Mouse (Mus musculus): ENCODE measurements around the gene Mmp7. TPM values are rescaled to one million over a fixed set of nuclear protein-coding genes. Genes with fewer than 3 reads are reported as not detected.

The Mmp7 gene
- polyA plus RNA-seq, 1 experiment from 2014 or later = not detected

GRCm38 (mm10) chr9:7714908-7715175 lies 23.0 kb downstream of the Mmp7 start:
- TF ChIP-seq EP300 (IDR thresholded peaks at IDR 0.05) (no peak), CTCF (IDR thresholded peaks at IDR 0.05) (no peak)
- 91% methylated on average over 1 of the region's 2 CpGs for WGBS

DNA sequence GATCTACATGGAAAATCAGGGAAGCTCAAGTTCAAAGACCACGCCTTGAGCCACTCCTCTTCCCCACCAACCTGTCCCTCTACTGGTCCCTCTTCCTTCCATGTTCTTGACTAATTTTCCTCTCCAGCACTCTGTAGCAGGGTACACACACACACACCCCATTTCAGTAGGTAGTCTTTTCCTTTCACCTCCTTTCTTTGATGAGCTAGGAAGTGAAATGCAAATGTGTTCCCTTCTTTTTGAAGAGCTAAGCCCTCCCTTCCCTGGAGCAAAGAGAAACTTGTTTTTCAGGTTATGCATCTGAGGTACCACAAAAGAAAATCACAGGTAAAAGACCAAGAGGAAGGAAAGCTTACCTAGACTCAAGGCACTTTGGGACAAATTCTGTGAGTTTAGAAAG lies 29.7 kb downstream of the Mmp7 start:
- WGBS = 94% methylated on average over 1 of the region's 1 CpGs
- Histone ChIP-seq H3K36me3 (ENCODE audit: insufficient read depth, low read length) (no peaks in the 10 kb centered on the region), H3K9me3 (ENCODE audit: low read length) (no peaks in the 10 kb centered on the region), H3K27me3 (replicated peaks; ENCODE audit: insufficient read depth, low read length) (no peaks in the 10 kb centered on the region), H3K27ac (ENCODE audit: low read length) (no peak overlapping the region), H3K4me1 (ENCODE audit: insufficient read depth, low read depth, low read length) (no peaks in the 10 kb centered on the region), H3K4me3 (ENCODE audit: low read depth, low read length) (no peak overlapping the region), H3K4me2 (replicated peaks; ENCODE audit: low read depth, low read length) (no peak overlapping the region), H3K9ac (replicated peaks; ENCODE audit: low read depth) (no peak overlapping the region)
- peak; percentile 9 for DNase-seq (ENCODE audit: low spot score)
- TF ChIP-seq EP300 (IDR thresholded peaks at IDR 0.05) (no peak), CTCF (IDR thresholded peaks at IDR 0.05) (no peak)
- no peak for ATAC-seq

More at GRCm38 (mm10) chr9:7714908-7715175, 23.0 kb downstream of the Mmp7 start:
- Histone ChIP-seq H3K36me3 (ENCODE audit: insufficient read depth, low read length) (no peaks in the 10 kb centered on the region), H3K4me3 (ENCODE audit: low read depth, low read length) (no peak overlapping the region), H3K9ac (replicated peaks; ENCODE audit: low read depth) (no peak overlapping the region), H3K9me3 (ENCODE audit: low read length) (no peaks in the 10 kb centered on the region), H3K27me3 (replicated peaks; ENCODE audit: insufficient read depth, low read length) (no peaks in the 10 kb centered on the region), H3K4me2 (replicated peaks; ENCODE audit: low read depth, low read length) (no peak overlapping the region), H3K27ac (ENCODE audit: low read length) (no peak overlapping the region), H3K4me1 (ENCODE audit: insufficient read depth, low read depth, low read length) (no peaks in the 10 kb centered on the region)
- DNase-seq (ENCODE audit: low spot score) (no peak), ATAC-seq (no peak)

DNA sequence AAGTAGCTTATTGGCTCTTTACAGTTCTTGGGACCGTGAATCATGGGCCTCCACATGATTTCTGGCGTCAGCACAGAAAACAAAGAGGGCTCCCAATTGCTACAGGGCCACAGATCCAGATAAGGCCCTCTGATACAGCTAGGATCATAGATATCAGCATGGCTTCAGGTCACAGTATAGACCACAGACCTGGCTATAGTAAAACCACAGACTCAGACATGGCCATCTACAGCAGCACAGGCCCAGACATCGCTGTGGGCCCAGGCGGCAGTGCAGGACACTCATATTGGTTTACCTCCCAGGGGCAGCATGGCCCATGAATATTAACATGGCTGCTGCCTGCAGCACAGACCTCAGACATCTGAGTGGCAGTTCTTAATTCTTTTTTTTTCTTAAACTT lies 37.1 kb downstream of the Mmp7 start:
- 72% methylated on average over 4 of the region's 4 CpGs for WGBS
- Histone ChIP-seq H3K27ac (ENCODE audit: low read length) (no peak overlapping the region), H3K27me3 (replicated peaks; ENCODE audit: insufficient read depth, low read length) (no peaks in the 10 kb centered on the region), H3K9ac (replicated peaks; ENCODE audit: low read depth) (no peak overlapping the region), H3K4me1 (ENCODE audit: insufficient read depth, low read depth, low read length) (no peaks in the 10 kb centered on the region), H3K36me3 (ENCODE audit: insufficient read depth, low read length) (no peaks in the 10 kb centered on the region), H3K9me3 (ENCODE audit: low read length) (no peaks in the 10 kb centered on the region), H3K4me3 (ENCODE audit: low read depth, low read length) (no peak overlapping the region), H3K4me2 (replicated peaks; ENCODE audit: low read depth, low read length) (no peak overlapping the region)
- ATAC-seq = no peak
- TF ChIP-seq EP300 (IDR thresholded peaks at IDR 0.05) (no peak), CTCF (IDR thresholded peaks at IDR 0.05) (no peak)
- DNase-seq (ENCODE audit: low spot score) = no peak

DNA sequence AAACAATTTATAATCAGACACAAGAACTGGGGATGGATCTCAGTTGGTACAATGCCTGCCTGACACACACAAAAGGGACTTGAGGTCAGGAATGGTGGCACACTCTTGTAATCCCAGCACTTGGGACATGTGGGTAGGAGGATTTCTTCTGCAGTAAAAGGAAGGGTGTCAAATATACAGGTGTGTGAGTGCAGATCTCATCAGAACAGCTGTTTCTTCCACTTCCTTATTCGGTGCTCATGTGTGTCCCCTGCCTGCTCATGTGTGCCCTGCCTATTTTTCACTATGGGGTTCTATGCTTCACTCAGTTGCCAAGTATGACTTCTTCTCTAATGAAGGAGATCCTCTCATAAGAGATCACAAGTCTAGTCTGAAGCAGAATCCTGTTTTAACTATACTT lies 50.8 kb downstream of the Mmp7 start:
- H3K27ac ChIP-seq (ENCODE audit: low read length) = no peak overlapping the region
- no peaks in the 10 kb centered on the region for H3K9me3 ChIP-seq (ENCODE audit: low read length)
- H3K4me1 ChIP-seq (ENCODE audit: insufficient read depth, low read depth, low read length) = no peaks in the 10 kb centered on the region
- no peaks in the 10 kb centered on the region for H3K27me3 ChIP-seq (replicated peaks; ENCODE audit: insufficient read depth, low read length)
- H3K36me3 ChIP-seq (ENCODE audit: insufficient read depth, low read length) = no peaks in the 10 kb centered on the region
- ATAC-seq (no peak), DNase-seq (ENCODE audit: low spot score) (no peak)
- WGBS = 84% methylated on average over 1 of the region's 1 CpGs
- no peak overlapping the region for H3K4me2 ChIP-seq (replicated peaks; ENCODE audit: low read depth, low read length)
- H3K9ac ChIP-seq (replicated peaks; ENCODE audit: low read depth) = no peak overlapping the region
- TF ChIP-seq CTCF (IDR thresholded peaks at IDR 0.05) (no peak), EP300 (IDR thresholded peaks at IDR 0.05) (no peak)
- H3K4me3 ChIP-seq (ENCODE audit: low read depth, low read length) = no peak overlapping the region

GRCm38 (mm10) chr9:7744156-7744555 lies 52.3 kb downstream of the Mmp7 start:
- Histone ChIP-seq H3K36me3 (ENCODE audit: insufficient read depth, low read length) (no peaks in the 10 kb centered on the region), H3K4me1 (ENCODE audit: insufficient read depth, low read depth, low read length) (no peaks in the 10 kb centered on the region), H3K27me3 (replicated peaks; ENCODE audit: insufficient read depth, low read length) (no peaks in the 10 kb centered on the region), H3K27ac (ENCODE audit: low read length) (no peak overlapping the region), H3K9me3 (ENCODE audit: low read length) (no peaks in the 10 kb centered on the region), H3K4me3 (ENCODE audit: low read depth, low read length) (no peak overlapping the region), H3K4me2 (replicated peaks; ENCODE audit: low read depth, low read length) (no peak overlapping the region), H3K9ac (replicated peaks; ENCODE audit: low read depth) (no peak overlapping the region)
- ATAC-seq (no peak), DNase-seq (ENCODE audit: low spot score) (no peak)
- 33% methylated on average over 1 of the region's 1 CpGs for WGBS
- no peak for TF ChIP-seq EP300 (IDR thresholded peaks at IDR 0.05)
- TF ChIP-seq CTCF (IDR thresholded peaks at IDR 0.05) = no peak

DNA sequence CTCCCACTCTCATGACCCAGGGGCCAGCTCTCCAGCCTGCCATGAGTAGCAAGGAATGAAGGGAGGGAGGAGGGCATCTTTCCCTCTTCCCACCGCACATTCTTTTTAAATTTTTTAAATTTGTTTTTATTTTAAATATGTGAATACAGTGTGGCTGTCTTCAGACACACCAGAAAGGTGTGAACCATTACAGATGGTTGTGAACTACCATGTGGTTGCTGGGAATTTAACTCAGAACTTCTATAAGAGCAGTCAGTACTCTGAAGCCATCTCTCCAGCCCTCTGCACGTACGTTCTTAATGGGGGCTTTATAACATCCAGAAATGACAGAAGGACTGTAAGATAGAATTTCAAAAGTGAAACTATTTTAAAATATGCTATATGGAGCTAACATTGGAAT lies 57.0 kb downstream of the Mmp7 start:
- no peaks in the 10 kb centered on the region for H3K36me3 ChIP-seq (ENCODE audit: insufficient read depth, low read length)
- H3K27ac ChIP-seq (ENCODE audit: low read length) = no peak overlapping the region
- H3K27me3 ChIP-seq (replicated peaks; ENCODE audit: insufficient read depth, low read length) = no peaks in the 10 kb centered on the region
- no peak for TF ChIP-seq EP300 (IDR thresholded peaks at IDR 0.05)
- H3K9me3 ChIP-seq (ENCODE audit: low read length) = no peaks in the 10 kb centered on the region
- ATAC-seq (no peak), DNase-seq (ENCODE audit: low spot score) (no peak)
- 71% methylated on average over 3 of the region's 3 CpGs for WGBS
- no peak overlapping the region for H3K4me2 ChIP-seq (replicated peaks; ENCODE audit: low read depth, low read length)
- H3K4me3 ChIP-seq (ENCODE audit: low read depth, low read length) = no peak overlapping the region
- no peaks in the 10 kb centered on the region for H3K4me1 ChIP-seq (ENCODE audit: insufficient read depth, low read depth, low read length)
- H3K9ac ChIP-seq (replicated peaks; ENCODE audit: low read depth) = no peak overlapping the region

Other genes with a start within 250 kb of the Mmp7 start
- 0.08 TPM in 1 of 2 replicates, not detected in the other for gene Mmp3, start 246.3 kb upstream of the Mmp7 start, polyA plus RNA-seq (2015; fragmentation: Nextera tagmentation; extraction: Ambion mirVana)
- not detected in 2 replicates for gene Mmp10, start 189.7 kb upstream of the Mmp7 start, polyA plus RNA-seq (2015; fragmentation: Nextera tagmentation; extraction: Ambion mirVana)
- 5.3 TPM in 2 replicates for gene Mmp8, start 133.6 kb upstream of the Mmp7 start, polyA plus RNA-seq (2015; fragmentation: Nextera tagmentation; extraction: Ambion mirVana)
- gene Mmp27, start 120.7 kb upstream of the Mmp7 start, polyA plus RNA-seq (2015; fragmentation: Nextera tagmentation; extraction: Ambion mirVana) = 0.10 and 0.14 TPM in 2 replicates
- gene Mmp20, start 63.9 kb upstream of the Mmp7 start, polyA plus RNA-seq (2015; fragmentation: Nextera tagmentation; extraction: Ambion mirVana) = not detected in 2 replicates
- 99.5 and 112 TPM in 2 replicates for gene Tmem123, start 72.0 kb downstream of the Mmp7 start, polyA plus RNA-seq (2015; fragmentation: Nextera tagmentation; extraction: Ambion mirVana)
- 23.6 and 28.6 TPM in 2 replicates for gene Birc2, start 145.0 kb downstream of the Mmp7 start, polyA plus RNA-seq (2015; fragmentation: Nextera tagmentation; extraction: Ambion mirVana)
- gene Birc3, start 181.1 kb downstream of the Mmp7 start, polyA plus RNA-seq (2015; fragmentation: Nextera tagmentation; extraction: Ambion mirVana) = 23.2 and 31.4 TPM in 2 replicates

Measured in lung, postnatal 0 days (tissue).